In the genomic region with DNA sequence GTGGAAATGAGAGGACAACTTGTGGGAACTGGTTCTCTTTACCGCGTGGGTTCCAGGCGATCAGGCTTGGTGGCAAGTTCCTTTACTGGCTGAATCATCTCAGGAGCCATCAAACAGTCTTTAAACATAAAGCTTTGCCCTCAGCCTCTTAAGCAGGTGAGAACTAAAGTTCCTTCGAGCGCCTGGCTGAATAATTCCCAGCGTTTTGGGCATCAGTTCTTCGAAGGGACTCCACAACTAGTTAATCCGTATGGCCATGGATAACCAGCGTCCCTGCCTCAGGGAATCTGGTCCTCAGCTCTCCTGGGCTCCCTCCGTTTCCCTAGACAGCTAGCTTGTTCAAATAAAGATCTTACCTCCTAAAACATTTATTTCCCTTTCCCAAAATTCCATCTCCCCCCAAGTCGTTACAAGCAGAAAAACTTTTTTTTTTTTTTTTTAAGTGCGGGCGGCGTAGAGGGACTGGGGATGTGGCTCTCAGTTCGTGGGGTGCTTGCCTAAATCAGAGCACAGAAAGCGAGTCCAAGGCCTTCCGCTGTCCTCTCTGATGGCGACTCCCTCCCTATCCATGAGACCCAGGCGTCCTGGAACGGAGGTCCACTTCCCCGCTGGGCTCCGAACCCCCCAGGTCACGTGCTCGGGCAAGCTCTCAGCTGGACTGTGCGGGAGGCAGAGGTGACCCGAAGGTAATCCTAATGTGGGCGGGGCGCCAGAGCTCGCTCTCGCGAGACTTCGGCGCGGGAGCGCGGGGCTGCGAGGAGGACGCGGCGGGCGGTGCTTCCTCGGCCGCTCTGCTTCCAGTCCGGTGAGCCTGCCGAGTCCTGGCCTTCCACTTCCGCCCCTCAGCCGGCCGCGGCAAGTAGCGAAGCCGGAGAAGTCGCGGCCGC, we compare ENCODE assay signal across 8 mouse cellular contexts. TPM values are rescaled to one million over a fixed set of nuclear protein-coding genes. Genes with fewer than 3 reads are reported as not detected.
DNase-seq lines count a peak whose midpoint lies in the region; ATAC-seq and TF ChIP-seq lines count a peak whose summit lies in the region.

A gene (plus strand): TSS at position 740 of the 887 bp plus-strand sequence.

- H3K4me1 ChIP-seq in hindbrain, embryonic 14.5 days (replicated peaks; ENCODE audit: control insufficient read depth, insufficient read depth, low read length) = peaks cover 21% of the 10 kb centered on the region

- H3K27ac ChIP-seq in hindbrain, embryonic 14.5 days = peak within 1 kb of the TSS; percentile 86

- in situ Hi-C loops in Patski (cut with MboI; ENCODE audit: low pct_unique_long_range_greater_than_20kb) = no loop called here

- WGBS in hindbrain, embryonic 14.5 days = under 1% methylated on average over 54 of the region's 54 CpGs

- CTCF ChIA-PET in Patski (lab: Charles Lee) = interaction anchor here (1.2 kb wide), 1 partner anchor 75 kb away, joined by 3 read pairs; no protein-coding TSS in a partner anchor

- peak; percentile 84 for DNase-seq in Patski (ENCODE audit: low read depth, low spot score)
- DNase-seq in cerebellum, postnatal 14 days = peak; percentile 100
- peak; percentile 95 for DNase-seq in frontal cortex, postnatal 25 days (ENCODE audit: low spot score in 2 of 2)
- DNase-seq in hindbrain, embryonic 14.5 days (ENCODE audit: low spot score) = peak; percentile 97
- peak; percentile 93 to 95 for DNase-seq in layer of hippocampus, postnatal 36 days
- DNase-seq in lung, postnatal 36 days = peak; percentile 98
- DNase-seq in retina, postnatal 1 day = peak; percentile 97
- peak; percentile 95 to 97 for DNase-seq in urinary bladder, adult 18-20 months (ENCODE audit: low spot score in 2 of 2)

- no peaks in the 10 kb centered on the region for H3K9me3 ChIP-seq in hindbrain, embryonic 14.5 days (ENCODE audit: control insufficient read depth, low read length)

- TF ChIP-seq CTCF in Patski (IDR thresholded peaks at IDR 0.05) = no peak

- H3K36me3 ChIP-seq in hindbrain, embryonic 14.5 days (replicated peaks; ENCODE audit: control insufficient read depth, insufficient read depth) = no peaks in the 10 kb centered on the region

- peak; percentile 90 for ATAC-seq in Patski
- peak; percentile 95 for ATAC-seq in hindbrain, embryonic 14.5 days (ENCODE audit: low FRiP score)

- H3K4me2 ChIP-seq in hindbrain, embryonic 14.5 days (replicated peaks) = peak within 1 kb of the TSS; percentile 74

- H3K9ac ChIP-seq in hindbrain, embryonic 14.5 days = peak within 1 kb of the TSS; percentile 79

- POLR2A ChIA-PET in Patski (lab: Charles Lee) = interaction anchor here (0.7 to 1.7 kb wide), 8 partner anchors 18 to 558 kb away, joined by 3 to 6 read pairs (median 4); no protein-coding TSS in a partner anchor

- peak within 1 kb of the TSS; percentile 56 for H3K4me3 ChIP-seq in hindbrain, embryonic 14.5 days (replicated peaks; ENCODE audit: low read length)

- H3K27me3 ChIP-seq in Patski = no peaks in the 10 kb centered on the region
- H3K27me3 ChIP-seq in hindbrain, embryonic 14.5 days (ENCODE audit: control insufficient read depth, insufficient read depth, low read length) = no peaks in the 10 kb centered on the region

RNA-seq across cellular contexts. Expression of the gene that starts here (rescaled TPM):
- 23.9 TPM for polyA plus RNA-seq in Patski (2021)
- 14.1 and 14.6 TPM in 2 replicates for polyA plus RNA-seq in hindbrain, embryonic 14.5 days (2014; fragmentation: Nextera tagmentation; extraction: Ambion mirVana)
- 10 to 100 TPM; 31.6 to 32.9 TPM for total RNA-seq in layer of hippocampus, postnatal 36 days (2021)

Comparison
In these comparisons a context has a peak if more than half of its experiments do, and no peak if none do; other contexts are left out.
1. Peak in every context shown above with its lines: DNase-seq, ATAC-seq, H3K4me3 ChIP-seq and H3K27ac ChIP-seq.